Mouse (Mus musculus) neural tube, embryonic 14.5 days (tissue): ENCODE measurements at regions not wholly inside any gene's neighbourhood (a gene's known extent, or its start where the extent isn't known, plus 50 kb on each side); places are given as distances from the start of the nearest gene placed in this dataset.
A peak's percentile ranks its signal among the peaks of the same experiment; 100 is the strongest.

ENCODE experiments used
- ATAC-seq: fragments of 200-750 bp; cut with Nextera tagmentation; 2 replicates; pipeline ENCODE4 v1.8.0; 2017; ENCODE audit warnings: low read depth, mild to moderate bottlenecking, moderate TSS enrichment, moderate library complexity
- H3K27ac ChIP-seq: fragments of 300-500 bp; sonication (generic); 2 replicates; pipeline ENCODE4 v1.5.1; 2014; ENCODE audit warnings: low read depth, mild to moderate bottlenecking, control low read depth, low read length, moderate library complexity, mixed read lengths
- H3K27me3 ChIP-seq: fragments of 300-500 bp; sonication (generic); 2 replicates; pipeline ENCODE4 v1.6.1; 2014; ENCODE audit warnings: low read length; ENCODE audit not compliant: control insufficient read depth, insufficient read depth
- H3K36me3 ChIP-seq: fragments of 300-500 bp; sonication (generic); 2 replicates; pipeline ENCODE4 v1.6.1; 2014; ENCODE audit warnings: low read length, mixed read lengths; ENCODE audit not compliant: control insufficient read depth, insufficient read depth
- H3K4me1 ChIP-seq: fragments of 300-500 bp; sonication (generic); 2 replicates; pipeline ENCODE4 v1.6.1; 2014; ENCODE audit warnings: low read length; ENCODE audit not compliant: control insufficient read depth, insufficient read depth
- H3K4me2 ChIP-seq: fragments of 300-500 bp; sonication (generic); 2 replicates; pipeline ENCODE4 v1.6.1; 2014; ENCODE audit warnings: mild to moderate bottlenecking, low read depth, low read length, control low read depth
- H3K4me3 ChIP-seq: fragments of 300-500 bp; sonication (generic); 2 replicates; pipeline ENCODE4 v1.5.1; 2014; ENCODE audit warnings: low read depth, low read length, control low read depth, mixed read lengths
- H3K9ac ChIP-seq: fragments of 300-500 bp; sonication (generic); replicated peaks from 2 replicates; pipeline ENCODE4 v1.6.1; 2014; ENCODE audit warnings: low read depth, mild to moderate bottlenecking, control low read depth, low read length, mixed read lengths
- H3K9me3 ChIP-seq: fragments of 300-500 bp; sonication (generic); 2 replicates; pipeline ENCODE4 v1.6.1; 2016; ENCODE audit warnings: low read length; ENCODE audit not compliant: control insufficient read depth
- WGBS: fragments of 180-500 bp; shearing (Covaris S2); extraction: QIAGEN DNeasy Blood & Tissue Kit; methylation state at CpG from one replicate; pipeline ENCODE4 v1.1.7; 2014; 5-methylcytosine and 5-hydroxymethylcytosine counted together

- no peak overlapping the region for H3K9ac ChIP-seq
- no peaks in the 10 kb centered on the region for H3K9me3 ChIP-seq
- no peak for ATAC-seq
- no peak overlapping the region for H3K27ac ChIP-seq
- no peaks in the 10 kb centered on the region for H3K4me1 ChIP-seq
- no peaks in the 10 kb centered on the region for H3K36me3 ChIP-seq
- WGBS, result 49% methylated on average over 12 of the region's 12 CpGs
- H3K4me3 ChIP-seq, result no peak overlapping the region
- H3K4me2 ChIP-seq, result no peak overlapping the region
- no peaks in the 10 kb centered on the region for H3K27me3 ChIP-seq
Observed at GRCm38 (mm10) chr1:19826455-19827366, 618.0 kb downstream of the Tfap2b start.

- Histone ChIP-seq H3K4me2 (no peak overlapping the region), H3K36me3 (no peaks in the 10 kb centered on the region), H3K9ac (no peak overlapping the region), H3K4me3 (no peak overlapping the region), H3K27ac (no peak overlapping the region), H3K9me3 (no peaks in the 10 kb centered on the region), H3K4me1 (no peaks in the 10 kb centered on the region), H3K27me3 (no peaks in the 10 kb centered on the region)
- no peak for ATAC-seq
- WGBS, result 74% methylated on average over 3 of the region's 3 CpGs
Observed at GRCm38 (mm10) chr1:19849918-19850317, 641.2 kb downstream of the Tfap2b start.

- no peaks in the 10 kb centered on the region for H3K4me1 ChIP-seq
- no peaks in the 10 kb centered on the region for H3K27me3 ChIP-seq
- no peak overlapping the region for H3K4me3 ChIP-seq
- H3K9ac ChIP-seq, result no peak overlapping the region
- no peak for ATAC-seq
- H3K9me3 ChIP-seq, result no peaks in the 10 kb centered on the region
- no peak overlapping the region for H3K27ac ChIP-seq
- no peak overlapping the region for H3K4me2 ChIP-seq
- H3K36me3 ChIP-seq, result no peaks in the 10 kb centered on the region
Observed at GRCm38 (mm10) chr1:19857250-19857649, 648.5 kb downstream of the Tfap2b start.

- no peaks in the 10 kb centered on the region for H3K9me3 ChIP-seq
- no peaks in the 10 kb centered on the region for H3K4me1 ChIP-seq
- 52% methylated on average over 12 of the region's 12 CpGs for WGBS
- no peak overlapping the region for H3K4me3 ChIP-seq
- no peaks in the 10 kb centered on the region for H3K36me3 ChIP-seq
- no peak overlapping the region for H3K9ac ChIP-seq
- ATAC-seq, result no peak
- no peaks in the 10 kb centered on the region for H3K27me3 ChIP-seq
- H3K4me2 ChIP-seq, result no peak overlapping the region
- H3K27ac ChIP-seq, result no peak overlapping the region
Observed at GRCm38 (mm10) chr1:19868478-19868877, 659.8 kb downstream of the Tfap2b start.

GRCm38 (mm10) chr1:19881193-19881592 is 672.5 kb downstream of the Tfap2b start:
- no peak overlapping the region for H3K4me3 ChIP-seq

GRCm38 (mm10) chr1:19899426-19899825 is 690.7 kb downstream of the Tfap2b start:
- Histone ChIP-seq H3K27me3 (no peaks in the 10 kb centered on the region), H3K27ac (no peak overlapping the region), H3K4me2 (no peak overlapping the region), H3K9me3 (no peaks in the 10 kb centered on the region), H3K9ac (no peak overlapping the region), H3K4me3 (no peak overlapping the region), H3K4me1 (no peaks in the 10 kb centered on the region), H3K36me3 (no peaks in the 10 kb centered on the region)
- whole genome bisulfite sequencing, result 51% methylated on average over 5 of the region's 5 CpGs
- peak; percentile 46 for ATAC-seq

More at GRCm38 (mm10) chr1:19881193-19881592, 672.5 kb downstream of the Tfap2b start:
- H3K9ac ChIP-seq, result no peak overlapping the region
- no peaks in the 10 kb centered on the region for H3K9me3 ChIP-seq
- 33% methylated on average over 8 of the region's 8 CpGs for WGBS
- peak overlapping the region; percentile 23; the same call in 1 of the 2 replicates for H3K4me2 ChIP-seq
- H3K27me3 ChIP-seq, result no peaks in the 10 kb centered on the region
- H3K27ac ChIP-seq, result no peak overlapping the region
- H3K4me1 ChIP-seq, result 0 out of 2 replicates have a peak, but pooled peaks cover 5% of the 10 kb centered on the region
- no peak for ATAC-seq
- H3K36me3 ChIP-seq, result no peaks in the 10 kb centered on the region

- no peak overlapping the region for H3K4me3 ChIP-seq
- no peak overlapping the region for H3K9ac ChIP-seq
- no peaks in the 10 kb centered on the region for H3K36me3 ChIP-seq
- no peak overlapping the region for H3K27ac ChIP-seq
- ATAC-seq, result peak; percentile 56; the same call in 1 of the 2 replicates
- H3K9me3 ChIP-seq, result no peaks in the 10 kb centered on the region
- H3K4me1 ChIP-seq, result no peaks in the 10 kb centered on the region
- WGBS, result 45% methylated on average over 12 of the region's 12 CpGs
- H3K27me3 ChIP-seq, result no peaks in the 10 kb centered on the region
- H3K4me2 ChIP-seq, result no peak overlapping the region
Observed at GRCm38 (mm10) chr1:19899889-19900310, 691.2 kb downstream of the Tfap2b start.

GRCm38 (mm10) chr1:19900983-19901531 is 692.3 kb downstream of the Tfap2b start:
- Histone ChIP-seq H3K36me3 (no peaks in the 10 kb centered on the region), H3K27ac (no peak overlapping the region), H3K4me3 (no peak overlapping the region), H3K9ac (no peak overlapping the region), H3K4me2 (no peak overlapping the region), H3K9me3 (no peaks in the 10 kb centered on the region), H3K27me3 (no peaks in the 10 kb centered on the region), H3K4me1 (no peaks in the 10 kb centered on the region)
- 59% methylated on average over 2 of the region's 2 CpGs for WGBS
- no peak for ATAC-seq

- 22% methylated on average over 2 of the region's 2 CpGs for WGBS
- no peak for ATAC-seq
Observed at GRCm38 (mm10) chr1:19912194-19912846, 703.6 kb downstream of the Tfap2b start.

More at GRCm38 (mm10) chr1:19912194-19912846, 703.6 kb downstream of the Tfap2b start:
- no peaks in the 10 kb centered on the region for H3K9me3 ChIP-seq
- no peaks in the 10 kb centered on the region for H3K36me3 ChIP-seq
- no peak overlapping the region for H3K9ac ChIP-seq
- no peak overlapping the region for H3K4me3 ChIP-seq
- no peaks in the 10 kb centered on the region for H3K27me3 ChIP-seq
- H3K4me2 ChIP-seq, result no peak overlapping the region
- H3K4me1 ChIP-seq, result no peaks in the 10 kb centered on the region
- H3K27ac ChIP-seq, result no peak overlapping the region
